Mouse (Mus musculus): ENCODE measurements around the gene Gdf11.

Gdf11 gene

DNA sequence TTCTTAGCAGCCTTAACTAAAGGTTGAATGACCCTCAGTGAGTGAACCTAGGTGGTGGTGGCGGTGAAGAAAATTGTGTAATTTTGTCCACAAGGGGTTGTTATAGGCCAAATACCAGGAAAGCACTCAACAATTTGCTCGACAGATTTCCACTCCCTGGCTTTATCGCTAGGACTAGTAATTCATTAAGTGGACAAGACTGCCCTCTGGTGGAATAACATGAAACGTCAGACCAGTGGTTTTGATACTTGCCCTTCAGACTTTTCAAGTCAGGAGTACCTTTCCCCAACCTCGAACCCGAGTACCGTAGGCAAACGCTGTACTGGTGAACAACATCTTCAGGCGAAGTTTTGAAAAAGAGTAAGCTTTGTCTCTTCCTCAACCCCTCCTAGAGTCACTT lies 3.9 kb upstream of the Gdf11 start:
- under 1% methylated on average over 9 of the region's 9 CpGs for WGBS

- WGBS = 16% methylated on average over 9 of the region's 9 CpGs
Observed at GRCm38 (mm10) chr10:128892246-128892645, 728 bp upstream of the Gdf11 start.

GRCm38 (mm10) chr10:128890383-128891295 lies 879 bp downstream of the Gdf11 start:
- WGBS = 3% methylated on average over 40 of the region's 40 CpGs

DNA sequence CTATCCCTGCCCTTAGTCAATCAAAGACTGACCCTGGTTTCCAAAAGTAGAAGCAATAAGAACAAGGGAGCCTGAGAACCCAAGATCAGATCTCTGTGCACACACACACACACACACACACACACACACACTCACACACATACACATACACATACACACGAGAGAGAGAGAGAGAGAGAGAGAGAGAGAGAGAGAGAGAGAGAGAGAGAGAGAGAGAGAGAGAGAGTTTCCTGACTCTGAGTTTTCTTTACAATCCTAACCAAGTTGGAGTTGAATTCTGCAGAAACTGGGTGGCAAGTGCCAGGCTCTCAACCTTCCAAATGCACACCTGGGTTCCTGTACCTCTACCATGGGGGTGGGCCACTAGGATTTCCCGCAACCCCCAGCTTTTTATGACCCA lies 1.7 kb downstream of the Gdf11 start:
- WGBS = 61% methylated on average over 1 of the region's 2 CpGs

GRCm38 (mm10) chr10:128888941-128889827 lies 2.3 kb downstream of the Gdf11 start:
- WGBS = 13% methylated on average over 7 of the region's 7 CpGs

- 87% methylated on average over 5 of the region's 5 CpGs for WGBS
Observed at GRCm38 (mm10) chr10:128882067-128882466, 9.5 kb downstream of the Gdf11 start.

- WGBS = 89% methylated on average over 2 of the region's 2 CpGs
Observed at GRCm38 (mm10) chr10:128878811-128879210, 12.7 kb downstream of the Gdf11 start.

- 80% methylated on average over 3 of the region's 3 CpGs for WGBS
Observed at GRCm38 (mm10) chr10:128870341-128870740, 21.2 kb downstream of the Gdf11 start.

- 77% methylated on average over 1 of the region's 1 CpGs for WGBS
Observed at GRCm38 (mm10) chr10:128866518-128866917, 25.0 kb downstream of the Gdf11 start.

- WGBS = 73% methylated on average over 3 of the region's 3 CpGs
Observed at GRCm38 (mm10) chr10:128866042-128866441, 25.5 kb downstream of the Gdf11 start.

DNA sequence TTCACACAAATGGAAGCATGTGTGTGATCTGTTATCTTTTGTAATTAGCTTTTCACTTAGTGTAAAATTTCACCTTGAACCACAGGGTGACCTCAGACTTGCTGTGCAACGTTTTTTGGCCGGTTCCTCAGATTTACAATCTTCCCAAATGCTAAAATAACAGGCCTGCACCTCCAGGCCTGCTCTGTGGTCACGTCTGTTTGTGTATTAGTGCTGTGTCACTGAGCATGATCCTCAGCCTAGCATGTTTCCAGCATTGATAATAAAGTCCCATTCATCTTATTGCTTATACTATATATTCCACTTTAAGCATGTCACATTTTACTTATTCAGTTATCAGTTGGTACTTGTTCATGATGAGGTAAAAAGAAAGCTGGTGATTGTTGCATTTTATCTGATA lies 41.2 kb downstream of the Gdf11 start:
- 80% methylated on average over 3 of the region's 3 CpGs for WGBS

DNA sequence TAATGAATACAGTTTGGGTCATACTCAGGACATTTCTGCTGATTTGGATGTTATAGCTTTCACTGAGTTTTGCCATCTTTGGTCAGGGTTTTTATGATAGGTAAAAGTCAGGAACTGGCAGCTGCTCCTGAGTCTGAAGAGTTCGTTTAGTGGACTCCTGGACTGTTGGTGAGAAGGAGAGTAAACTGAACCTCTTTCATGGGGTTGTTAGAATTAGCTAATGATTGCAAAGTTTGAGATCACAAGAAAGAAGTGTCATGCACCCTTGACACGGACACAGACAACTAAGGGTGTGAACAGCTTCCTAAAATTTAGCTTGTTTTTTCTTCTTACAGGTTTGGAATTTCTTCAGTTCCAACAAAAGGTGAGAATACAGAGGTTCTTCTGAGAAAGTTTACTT lies 43.1 kb downstream of the Gdf11 start:
- WGBS = 82% methylated on average over 2 of the region's 2 CpGs

GRCm38 (mm10) chr10:128846664-128847063 lies 44.9 kb downstream of the Gdf11 start:
- 93% methylated on average over 4 of the region's 4 CpGs for WGBS

- WGBS = 44% methylated on average over 2 of the region's 2 CpGs
Observed at GRCm38 (mm10) chr10:128845516-128845915, 46.0 kb downstream of the Gdf11 start.

DNA sequence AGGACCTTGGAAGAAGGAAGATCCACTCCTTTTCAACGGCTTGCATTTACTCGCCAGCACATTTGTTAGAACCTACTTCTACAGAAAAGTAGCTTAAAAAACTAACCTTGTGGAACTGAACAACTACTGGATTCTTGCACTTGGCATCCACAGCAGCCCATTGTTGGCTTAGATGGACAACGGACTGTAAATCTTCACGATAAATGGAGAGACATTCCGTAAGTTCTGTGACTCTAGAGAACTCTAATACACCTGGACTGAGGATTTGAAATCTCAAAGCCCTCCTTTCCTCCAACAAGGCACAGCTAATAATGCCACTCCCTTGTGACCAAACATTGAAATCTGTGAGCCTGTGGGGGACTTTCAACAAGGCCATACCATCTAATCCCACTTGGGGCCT lies 48.3 kb downstream of the Gdf11 start:
- 94% methylated on average over 5 of the region's 5 CpGs for WGBS
